Mouse (Mus musculus): Measurements from ENCODE around the gene Fzd2. TPM values are rescaled to one million over a fixed set of nuclear protein-coding genes. Genes with fewer than 3 reads are reported as not detected.

Gene Fzd2
- polyA plus RNA-seq, 2 experiments = 0.28 to 1.1 TPM

DNA sequence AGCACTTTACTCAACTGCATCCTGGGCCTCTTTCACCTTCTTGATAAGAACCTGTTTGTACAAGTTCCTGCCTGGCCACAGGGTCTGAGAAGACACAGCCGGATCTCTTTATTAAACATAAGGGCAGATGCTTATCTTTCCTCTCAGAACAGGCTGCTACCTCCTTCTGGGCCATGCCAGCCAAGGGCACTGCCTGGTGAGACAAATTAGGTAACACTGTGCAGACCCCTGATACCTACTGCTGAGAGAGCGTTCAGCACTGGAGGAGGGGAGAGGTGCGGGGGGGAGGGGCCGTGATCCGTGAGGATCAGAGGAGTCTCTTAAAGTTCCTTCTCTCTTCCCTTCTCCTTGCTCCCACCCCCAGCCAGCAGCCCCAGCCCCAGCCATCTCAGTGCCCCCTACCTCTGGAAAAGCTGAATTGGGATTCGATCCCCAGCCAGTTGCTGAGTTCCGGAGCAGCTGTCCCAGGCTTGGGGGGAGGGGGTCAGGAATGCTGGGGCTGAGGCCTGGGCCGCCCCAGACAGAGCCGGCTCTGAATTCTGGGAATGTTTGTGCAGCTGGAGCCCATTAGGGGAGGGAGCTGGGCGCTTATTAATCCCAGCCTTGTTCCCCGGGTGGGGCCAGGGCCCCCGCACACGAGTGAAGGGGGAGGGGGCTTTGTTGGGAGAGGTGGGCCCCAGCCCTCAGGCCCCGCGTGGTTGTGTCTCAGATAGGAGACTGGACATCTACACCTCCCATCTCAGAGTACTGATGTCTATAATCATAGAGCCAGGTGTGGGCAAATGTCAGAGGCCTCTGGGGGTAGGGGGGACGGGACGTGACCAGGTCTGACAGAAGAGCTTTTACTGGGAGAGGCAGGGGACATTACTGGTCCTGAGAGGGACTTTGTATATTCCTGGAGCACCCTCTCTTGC, 19.9 kb downstream of the Fzd2 start:
- Histone ChIP-seq H3K4me3 (ENCODE audit: insufficient read depth in 1 of 2, low read depth in 2 of 2, low read length in 2 of 2) (no peak overlapping the region), H3K9ac (replicated peaks) (no peak overlapping the region), H3K27me3 (ENCODE audit: control insufficient read depth, insufficient read depth, low read length) (no peaks in the 10 kb centered on the region), H3K4me2 (ENCODE audit: low read depth) (no peak overlapping the region), H3K4me1 (replicated peaks; ENCODE audit: control insufficient read depth in 2 of 2, insufficient read depth in 2 of 2, low read length in 1 of 2) (no peaks in the 10 kb centered on the region), H3K9me3 (ENCODE audit: control insufficient read depth, low read length) (no peaks in the 10 kb centered on the region; the same call in 1 of the 2 replicates), H3K36me3 (replicated peaks; ENCODE audit: control insufficient read depth, insufficient read depth, low read depth) (no peaks in the 10 kb centered on the region), H3K27ac (no peak overlapping the region)
- ATAC-seq (ENCODE audit: insufficient read depth) (no peak), DNase-seq (ENCODE audit: low read depth in 3 of 3, low spot score in 3 of 3) (no peak)
- TF ChIP-seq EP300 (IDR thresholded peaks at IDR 0.05; ENCODE audit: low read depth) (no peak), CTCF (IDR thresholded peaks at IDR 0.05; ENCODE audit: low read depth) (no peak)
- WGBS (ENCODE audit: insufficient replicate concordance) = 35% methylated on average over 17 of the region's 17 CpGs

DNA sequence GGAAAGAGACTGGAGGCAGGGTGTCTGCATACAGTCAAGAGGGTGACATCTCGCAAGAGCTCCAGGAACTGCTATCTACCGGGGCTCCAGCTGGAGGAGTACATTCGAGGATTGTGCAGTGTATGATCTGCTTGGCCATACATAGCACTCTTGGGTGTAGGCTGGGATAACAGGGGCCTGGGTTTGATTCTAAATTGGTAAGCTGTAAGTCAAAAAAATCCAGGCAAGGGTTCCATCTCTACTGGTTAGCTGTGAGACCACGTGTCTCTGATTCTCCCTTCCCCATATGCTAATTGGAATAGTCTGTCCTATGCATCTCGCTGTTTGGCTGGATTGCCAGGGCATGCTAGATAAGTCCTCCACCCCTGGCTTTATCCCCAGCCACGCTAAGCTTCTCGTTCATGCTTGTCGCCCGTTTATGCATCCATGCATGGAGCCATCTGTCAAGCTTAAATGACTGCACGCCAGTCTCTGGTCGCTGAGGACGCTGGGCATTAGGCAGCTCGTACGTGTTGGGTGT, 20.8 kb downstream of the Fzd2 start:
- ATAC-seq (ENCODE audit: insufficient read depth) = no peak
- Histone ChIP-seq H3K4me3 (ENCODE audit: insufficient read depth in 1 of 2, low read depth in 2 of 2, low read length in 2 of 2) (no peak overlapping the region), H3K9me3 (ENCODE audit: control insufficient read depth, low read length) (no peaks in the 10 kb centered on the region), H3K4me2 (ENCODE audit: low read depth) (no peak overlapping the region), H3K36me3 (replicated peaks; ENCODE audit: control insufficient read depth, insufficient read depth, low read depth) (no peaks in the 10 kb centered on the region), H3K9ac (replicated peaks) (no peak overlapping the region), H3K27ac (no peak overlapping the region), H3K4me1 (replicated peaks; ENCODE audit: control insufficient read depth in 2 of 2, insufficient read depth in 2 of 2, low read length in 1 of 2) (no peaks in the 10 kb centered on the region), H3K27me3 (ENCODE audit: control insufficient read depth, insufficient read depth, low read length) (no peaks in the 10 kb centered on the region)
- no peak for DNase-seq (ENCODE audit: low read depth in 3 of 3, low spot score in 3 of 3)
- TF ChIP-seq CTCF (IDR thresholded peaks at IDR 0.05; ENCODE audit: low read depth) (no peak), EP300 (IDR thresholded peaks at IDR 0.05; ENCODE audit: low read depth) (no peak)
- WGBS (ENCODE audit: insufficient replicate concordance) = 56% methylated on average over 14 of the region's 14 CpGs

GRCm38 (mm10) chr11:102627171-102627931, 23.2 kb downstream of the Fzd2 start:
- H3K4me2 ChIP-seq (ENCODE audit: low read depth) = no peak overlapping the region
- H3K27ac ChIP-seq = no peak overlapping the region
- no peaks in the 10 kb centered on the region for H3K36me3 ChIP-seq (replicated peaks; ENCODE audit: control insufficient read depth, insufficient read depth, low read depth)
- H3K4me3 ChIP-seq (ENCODE audit: insufficient read depth in 1 of 2, low read depth in 2 of 2, low read length in 2 of 2) = no peak overlapping the region
- H3K9ac ChIP-seq (replicated peaks) = no peak overlapping the region
- no peaks in the 10 kb centered on the region for H3K4me1 ChIP-seq (replicated peaks; ENCODE audit: control insufficient read depth in 2 of 2, insufficient read depth in 2 of 2, low read length in 1 of 2)
- TF ChIP-seq CTCF (IDR thresholded peaks at IDR 0.05; ENCODE audit: low read depth) (no peak), EP300 (IDR thresholded peaks at IDR 0.05; ENCODE audit: low read depth) (no peak)
- ATAC-seq (ENCODE audit: insufficient read depth) (no peak), DNase-seq (ENCODE audit: low read depth in 3 of 3, low spot score in 3 of 3) (no peak)
- 68% methylated on average over 9 of the region's 9 CpGs for WGBS (ENCODE audit: insufficient replicate concordance)
- no peaks in the 10 kb centered on the region; the same call in 1 of the 2 replicates for H3K27me3 ChIP-seq (ENCODE audit: control insufficient read depth, insufficient read depth, low read length)
- no peaks in the 10 kb centered on the region for H3K9me3 ChIP-seq (ENCODE audit: control insufficient read depth, low read length)

GRCm38 (mm10) chr11:102628529-102628928, 24.3 kb downstream of the Fzd2 start:
- Histone ChIP-seq H3K36me3 (replicated peaks; ENCODE audit: control insufficient read depth, insufficient read depth, low read depth) (no peaks in the 10 kb centered on the region), H3K27ac (no peak overlapping the region), H3K4me1 (replicated peaks; ENCODE audit: control insufficient read depth in 2 of 2, insufficient read depth in 2 of 2, low read length in 1 of 2) (peaks cover 0 to 2% of the 10 kb centered on the region in 2 experiments; a peak in 1 of 4 replicates), H3K9me3 (ENCODE audit: control insufficient read depth, low read length) (no peaks in the 10 kb centered on the region), H3K9ac (replicated peaks) (no peak overlapping the region), H3K4me3 (ENCODE audit: insufficient read depth in 1 of 2, low read depth in 2 of 2, low read length in 2 of 2) (no peak overlapping the region), H3K27me3 (ENCODE audit: control insufficient read depth, insufficient read depth, low read length) (no peaks in the 10 kb centered on the region; the same call in none of the 2 replicates), H3K4me2 (ENCODE audit: low read depth) (no peak overlapping the region)
- TF ChIP-seq CTCF (IDR thresholded peaks at IDR 0.05; ENCODE audit: low read depth) (no peak), EP300 (IDR thresholded peaks at IDR 0.05; ENCODE audit: low read depth) (no peak)
- 62% methylated on average over 9 of the region's 9 CpGs for WGBS (ENCODE audit: insufficient replicate concordance)
- DNase-seq (ENCODE audit: low read depth in 3 of 3, low spot score in 3 of 3) = no peak
- ATAC-seq (ENCODE audit: insufficient read depth) = no peak

All from liver, embryonic 14.5 days (tissue).